Mouse (Mus musculus): ENCODE measurements at regions not wholly inside any gene's neighbourhood (a gene's known extent, or its start where the extent isn't known, plus 50 kb on each side); places are given as distances from the start of the nearest gene placed in this dataset.

DNA sequence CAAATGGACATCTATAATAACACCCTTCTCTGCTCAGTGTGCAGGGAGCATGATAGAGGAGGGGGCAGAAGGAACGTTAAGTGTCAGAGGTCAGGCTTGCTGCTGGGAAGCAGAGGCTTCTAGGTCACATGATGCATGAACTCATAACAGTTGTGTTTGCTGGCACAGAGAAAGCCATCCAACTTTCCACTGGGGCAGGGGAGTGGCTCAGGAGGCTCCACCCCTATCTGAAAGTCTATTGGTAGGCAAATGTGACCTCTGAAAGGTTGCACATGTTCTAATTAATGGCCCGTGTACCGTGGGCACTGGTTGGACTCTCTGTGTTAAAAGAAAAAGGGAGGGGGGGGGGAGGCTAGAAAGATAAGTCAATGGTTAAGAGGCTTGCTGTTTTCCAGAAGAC, 224.6 kb downstream of the Slc16a7 start:
- intact Hi-C loops (cut with DNase I) = no loop called here

DNA sequence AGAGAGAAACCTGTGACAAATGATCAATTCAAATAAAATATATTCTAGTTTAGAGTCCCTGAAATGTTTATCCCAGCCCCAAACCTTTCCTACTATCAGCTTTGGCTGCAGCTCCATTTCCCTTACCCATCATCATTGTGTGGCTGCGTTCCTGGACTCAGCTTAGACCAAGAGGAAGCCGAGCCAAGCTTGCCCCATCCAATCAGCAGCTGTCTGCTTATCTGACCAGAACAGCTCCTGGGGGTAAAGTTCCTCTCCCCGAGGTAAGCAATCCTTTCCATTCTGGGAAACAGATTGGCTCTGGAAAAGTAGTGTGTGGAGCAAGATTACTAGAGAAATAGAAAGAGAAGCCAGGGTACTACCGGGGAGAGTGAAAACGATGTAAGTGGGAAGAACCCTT, 228.2 kb downstream of the Slc16a7 start:
- intact Hi-C loops (cut with DNase I) = no loop called here

DNA sequence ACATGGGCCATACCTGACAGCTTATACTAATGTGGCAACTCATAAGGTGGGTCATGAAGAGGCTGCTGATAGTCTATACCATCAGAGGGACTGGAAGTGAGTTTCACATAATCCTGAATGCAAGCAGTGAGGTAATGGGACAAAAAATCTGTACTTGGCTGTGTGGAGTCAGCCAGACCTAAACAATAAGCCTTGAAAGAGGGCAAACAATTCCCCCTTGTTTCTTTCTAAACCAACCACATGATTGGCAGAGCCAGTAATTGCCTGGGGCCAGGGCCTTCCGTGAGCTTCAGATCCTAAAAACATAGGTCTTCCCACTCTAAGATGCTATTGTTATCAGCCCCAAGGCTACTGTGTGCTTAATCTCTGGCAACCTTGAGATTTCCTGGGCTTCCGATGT, 240.5 kb downstream of the Slc16a7 start:
- intact Hi-C loops (cut with DNase I) = no loop called here

DNA sequence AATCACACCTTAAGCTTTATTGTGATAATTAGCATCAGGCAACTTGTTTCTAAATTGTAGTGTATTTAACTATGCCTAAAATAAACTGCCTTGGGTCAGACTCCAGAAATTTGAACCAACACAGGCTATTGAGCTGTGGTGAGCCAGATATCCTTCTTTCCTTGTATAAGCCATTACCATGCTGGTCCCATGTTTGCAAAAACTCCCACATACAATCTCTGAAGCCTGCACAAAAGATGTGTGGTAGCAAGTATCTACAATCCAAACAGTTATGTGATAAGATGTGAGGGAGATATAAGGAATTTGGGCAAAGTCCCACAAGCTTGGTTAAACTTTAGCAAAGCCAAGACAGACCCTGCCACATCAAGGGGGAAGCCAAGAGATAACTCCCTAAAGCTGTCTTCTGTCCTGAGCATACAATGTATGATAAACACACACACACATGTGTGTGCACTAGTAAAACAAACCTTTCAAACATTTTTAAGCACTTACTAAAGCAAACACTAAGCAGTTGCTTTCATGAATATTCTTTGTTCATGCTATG, 242.0 kb downstream of the Slc16a7 start:
- intact Hi-C loops (cut with DNase I) = no loop called here

DNA sequence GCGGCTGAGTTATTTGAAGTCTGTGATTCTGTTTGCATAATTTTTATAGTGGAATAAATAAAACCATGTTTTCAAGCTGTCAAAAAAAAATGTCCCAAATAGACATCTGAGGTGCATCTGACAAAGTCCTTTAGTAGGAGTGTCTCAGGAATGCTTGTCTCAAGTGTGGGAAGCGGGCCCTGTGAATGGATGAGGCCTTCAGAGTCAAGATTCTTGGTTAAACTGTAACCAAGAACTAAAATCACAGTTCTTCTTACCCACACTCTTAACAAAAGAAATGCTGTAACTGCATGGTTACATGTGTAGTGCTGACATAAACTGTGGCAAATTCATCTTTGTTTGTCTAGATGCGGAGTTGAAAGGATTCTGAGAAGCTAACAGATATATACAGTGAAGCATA, 242.9 kb downstream of the Slc16a7 start:
- intact Hi-C loops (cut with DNase I) = no loop called here

DNA sequence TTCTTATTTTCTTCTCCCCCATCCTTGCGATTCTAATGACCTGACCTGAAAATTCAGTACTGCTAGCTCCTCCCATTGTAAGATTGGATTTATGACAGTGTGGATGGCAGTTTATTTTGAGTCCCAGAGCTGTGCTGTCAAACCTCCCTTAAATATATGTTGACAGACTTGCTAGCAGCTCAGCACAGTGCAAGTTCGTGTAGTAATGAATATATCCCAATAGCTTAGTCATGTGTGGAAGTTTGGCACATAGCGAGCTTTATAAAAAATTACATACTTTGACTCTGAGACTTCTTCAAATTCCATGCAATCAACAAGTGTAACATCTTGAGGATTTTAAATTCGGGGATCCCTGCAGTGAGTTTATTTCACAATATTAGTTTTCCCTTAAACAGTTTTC, 243.5 kb downstream of the Slc16a7 start:
- intact Hi-C loops (cut with DNase I) = no loop called here

DNA sequence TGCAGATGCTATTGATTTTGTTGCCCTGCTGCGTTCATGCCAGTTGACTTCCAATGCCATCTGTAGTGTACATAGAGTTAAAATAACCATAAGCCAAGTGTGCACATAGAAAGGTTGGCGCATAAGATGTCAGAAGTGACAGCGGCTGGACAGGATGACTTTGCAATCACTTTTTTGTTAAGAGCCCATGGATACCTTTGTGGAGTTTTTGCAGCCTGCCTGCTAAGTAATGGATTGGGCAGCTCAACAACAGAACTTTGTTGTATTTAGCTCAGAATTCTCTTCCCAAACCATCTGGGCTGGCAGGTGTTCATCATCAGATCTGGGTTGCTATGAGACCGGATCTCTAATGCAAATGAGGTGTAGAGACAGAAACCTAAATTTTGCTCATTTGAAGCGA, 267.5 kb downstream of the Slc16a7 start:
- intact Hi-C loops (cut with DNase I) = no loop called here

DNA sequence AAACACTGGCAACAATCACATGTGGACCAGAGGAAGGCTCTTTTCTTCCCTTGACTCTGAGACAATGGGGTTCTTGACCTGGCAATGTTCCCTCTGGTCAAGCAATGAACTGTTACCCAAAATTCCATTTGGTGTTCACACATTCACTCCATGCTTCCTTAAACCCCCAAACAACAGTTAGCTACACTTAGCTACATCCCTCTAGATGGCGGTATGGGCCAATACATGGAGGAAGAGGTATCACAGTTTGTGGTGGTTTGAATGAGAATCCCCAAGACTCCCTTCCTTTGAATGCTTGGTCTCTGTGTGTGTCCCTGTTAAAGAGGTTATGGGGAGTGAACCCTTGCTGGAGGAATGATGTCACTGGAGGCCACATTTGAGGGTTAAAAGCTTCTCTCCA, 274.9 kb downstream of the Slc16a7 start:
- intact Hi-C loops (cut with DNase I) = loop anchor here (10.0 kb wide), 1 partner anchor 420 kb away; no protein-coding TSS in a partner anchor

DNA sequence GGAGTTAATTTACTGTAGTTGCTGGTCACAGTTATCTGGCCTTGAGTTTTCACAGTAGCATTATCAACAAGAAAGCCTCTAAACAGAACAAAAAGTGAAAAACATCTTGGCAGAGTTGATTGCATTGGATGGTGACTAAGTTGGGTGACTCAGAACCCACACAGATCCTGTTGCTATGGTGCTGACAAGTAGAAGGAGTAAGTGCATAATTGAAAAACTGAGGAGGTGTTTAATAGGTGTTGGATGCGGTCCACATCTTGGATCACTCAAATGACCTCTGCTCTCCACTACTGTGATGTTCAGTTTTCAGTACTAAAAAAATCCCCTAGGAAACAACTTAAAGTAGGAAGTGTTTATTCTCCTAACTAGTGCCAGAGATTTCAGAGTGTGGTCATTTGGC, 280.3 kb downstream of the Slc16a7 start:
- intact Hi-C loops (cut with DNase I) = no loop called here

DNA sequence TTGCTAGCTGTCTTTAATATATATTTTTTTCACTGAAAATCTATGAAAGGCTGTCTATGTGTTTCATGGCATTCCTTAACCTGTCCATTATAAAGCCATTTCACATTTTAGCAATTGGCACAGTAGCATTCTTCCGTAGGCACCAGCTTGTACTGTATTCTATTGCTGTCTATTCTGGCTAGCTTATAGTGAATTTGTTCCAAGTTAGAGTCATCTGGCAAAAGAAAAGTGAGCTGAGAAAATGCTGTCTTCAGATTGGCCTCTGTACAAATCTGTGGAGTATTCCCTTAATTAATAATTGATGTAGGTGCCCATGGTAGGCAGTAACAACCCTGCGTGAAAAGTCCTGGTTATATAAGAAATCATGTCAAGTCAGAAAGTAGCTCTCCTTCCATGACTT, 304.3 kb downstream of the Slc16a7 start:
- intact Hi-C loops (cut with DNase I) = no loop called here

DNA sequence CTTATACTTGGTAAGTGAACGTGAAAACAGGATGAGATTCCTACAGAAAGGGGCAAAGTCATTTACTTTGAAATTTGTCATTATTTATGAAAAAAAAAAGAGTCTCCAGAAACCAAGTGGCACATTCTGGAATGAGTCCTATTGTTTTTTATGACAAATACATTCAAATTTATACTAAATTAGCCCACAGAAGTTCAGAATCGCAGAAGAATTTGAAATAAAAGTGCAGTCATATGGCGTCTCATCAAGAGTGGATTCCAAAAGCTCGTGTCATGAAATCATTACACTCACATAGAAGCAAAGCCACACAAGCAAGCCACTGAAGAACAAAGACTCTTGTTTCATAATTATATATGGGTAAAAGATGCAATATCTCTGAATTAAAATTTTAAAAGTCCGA, 316.9 kb downstream of the Slc16a7 start:
- intact Hi-C loops (cut with DNase I) = no loop called here

DNA sequence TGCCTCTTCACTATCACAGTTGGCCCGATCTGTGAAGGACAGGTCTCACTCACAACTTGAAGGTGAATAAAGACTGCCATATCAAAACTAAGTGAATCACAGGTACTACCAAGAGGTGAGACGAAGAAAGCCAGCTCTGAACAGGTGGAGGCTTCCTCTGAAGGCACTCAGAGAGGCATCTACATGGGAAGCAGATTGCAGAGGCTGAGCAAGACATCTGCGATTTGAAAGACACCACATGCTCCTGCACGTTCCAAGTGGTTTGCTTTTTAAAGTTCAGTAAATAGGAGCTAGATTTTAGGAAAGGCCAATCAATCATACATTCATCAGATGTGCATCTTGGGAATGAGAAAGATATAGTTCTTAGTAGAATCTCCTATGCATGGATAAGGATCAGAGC, 319.0 kb downstream of the Slc16a7 start:
- intact Hi-C loops (cut with DNase I) = no loop called here

DNA sequence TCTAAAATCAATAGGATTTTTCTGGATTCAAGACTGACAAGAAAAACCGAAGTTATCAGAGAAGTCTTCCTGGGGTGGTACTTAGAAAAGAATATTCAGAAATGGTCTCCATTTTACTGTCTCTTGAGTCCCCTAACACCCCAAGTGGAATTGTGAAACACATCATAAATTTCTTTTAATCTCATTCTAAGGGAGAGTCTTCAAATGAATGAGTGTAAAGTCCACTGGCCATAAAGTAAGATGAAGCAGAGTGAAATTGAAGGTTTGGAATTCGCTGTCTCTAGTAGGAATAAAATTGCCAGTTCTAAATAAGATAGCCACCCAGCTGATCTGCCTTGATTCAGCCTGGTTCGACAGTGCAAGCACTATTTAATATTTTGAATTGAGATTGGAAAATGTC, 350.0 kb downstream of the Slc16a7 start:
- intact Hi-C loops (cut with DNase I) = no loop called here

DNA sequence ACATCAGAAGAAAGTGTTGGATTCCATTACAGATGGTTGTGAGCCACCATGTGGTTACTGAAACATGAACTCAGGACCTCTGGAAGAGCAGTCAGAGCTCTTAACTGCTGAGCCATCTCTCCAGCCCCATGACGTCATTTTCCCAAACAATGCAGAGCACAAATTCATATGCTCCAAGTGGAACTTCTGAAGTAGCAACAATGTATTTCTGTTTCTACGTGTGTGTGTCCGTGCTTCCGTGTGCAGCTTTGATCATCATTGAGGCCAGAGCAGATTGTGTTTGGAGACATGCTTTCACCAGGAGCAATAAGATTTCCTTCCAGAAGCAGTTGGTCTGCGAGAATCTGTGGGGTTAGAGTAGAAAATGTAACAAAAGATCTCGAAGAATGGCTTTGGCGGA, 353.6 kb downstream of the Slc16a7 start:
- intact Hi-C loops (cut with DNase I) = no loop called here

DNA sequence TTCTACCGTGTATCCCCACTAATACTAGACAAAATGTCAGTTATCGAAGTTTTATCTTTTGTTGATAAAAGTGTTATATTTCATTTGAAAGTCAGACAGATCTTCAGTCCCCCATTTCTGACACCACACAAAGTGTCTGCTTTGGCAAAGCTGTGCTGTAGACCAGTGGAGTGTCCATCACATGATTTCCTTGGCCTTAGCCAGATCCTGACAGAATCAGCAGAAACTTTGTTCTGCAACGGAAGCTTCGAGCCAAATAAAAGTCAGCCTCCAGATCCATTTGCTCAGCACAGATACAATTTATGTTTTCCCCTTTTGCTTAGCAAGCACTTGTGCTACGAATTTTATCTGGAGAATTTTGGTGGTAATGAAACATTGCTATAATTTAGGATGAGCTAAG, 360.9 kb downstream of the Slc16a7 start:
- intact Hi-C loops (cut with DNase I) = no loop called here

DNA sequence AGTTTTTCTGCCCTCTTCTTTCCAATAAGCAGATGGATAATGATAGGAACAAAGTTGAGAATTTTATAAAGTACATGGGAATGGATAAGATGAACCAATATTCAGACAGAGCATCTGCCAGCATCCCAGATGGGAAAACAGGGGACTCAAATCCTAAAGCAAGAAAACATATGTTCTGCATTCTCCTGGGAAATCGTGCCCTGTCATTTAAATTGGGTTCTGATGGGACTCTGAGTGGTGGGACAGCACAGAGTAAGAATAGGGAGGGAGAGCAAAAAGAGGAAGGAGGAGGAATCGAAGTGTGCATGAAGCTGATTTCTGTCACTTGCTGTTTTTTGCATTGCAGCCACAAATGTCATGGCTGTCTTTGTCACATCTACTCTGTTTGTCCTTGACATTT, 362.4 kb downstream of the Slc16a7 start:
- intact Hi-C loops (cut with DNase I) = no loop called here
